11 mouse cellular contexts compared by ENCODE assay signal in the genomic region with DNA sequence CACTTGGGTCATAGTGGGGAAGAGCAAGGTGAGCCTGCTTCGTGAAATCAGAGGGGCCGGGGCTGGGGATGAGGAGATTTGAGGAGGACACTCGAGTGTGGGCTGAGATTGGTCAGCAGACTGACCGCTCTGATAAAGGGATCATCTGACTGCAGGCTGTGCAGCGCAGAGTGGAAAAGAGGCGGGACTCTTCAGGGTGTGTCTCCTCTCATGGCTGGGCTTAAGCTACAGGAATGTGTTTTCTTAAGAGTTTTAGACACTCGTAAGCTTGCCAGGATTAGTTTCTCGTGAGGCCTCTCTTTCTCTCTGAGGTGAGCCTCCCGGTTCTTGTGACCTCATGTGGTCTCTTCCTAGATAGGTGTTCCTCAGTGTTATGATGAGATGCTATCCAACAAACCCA. TPM values are rescaled to one million over a fixed set of nuclear protein-coding genes. Genes with fewer than 3 reads are reported as not detected.
DNase-seq lines count a peak whose midpoint lies in the region; ATAC-seq and TF ChIP-seq lines count a peak whose summit lies in the region.
"Not testable (repeated sequence)": the region's sequence is repeated elsewhere in the genome, so short reads cannot be mapped to it uniquely, and the experiment has no call there.
"Had no signal": no experiment of that assay in that cellular context is flagged by ENCODE, and none has a peak within 500 bp of the region (broad histone marks: within the 10 kb centered on the region; RNA-seq: fewer than 3 reads in every experiment).

No protein-coding gene starts in this region.

- H3K9ac ChIP-seq in embryonic facial prominence, embryonic 14.5 days (ENCODE audit: low read depth, low read length); intestine, embryonic 15.5 days; lung, postnatal 0 days (replicated peaks; ENCODE audit: low read depth); stomach, postnatal 0 days (ENCODE audit: low read length): not testable (repeated sequence)

- H3K4me1 ChIP-seq in embryonic facial prominence, embryonic 14.5 days (ENCODE audit: control insufficient read depth, insufficient read depth, low read length); intestine, embryonic 15.5 days (replicated peaks); lung, postnatal 0 days (ENCODE audit: insufficient read depth, low read depth, low read length); stomach, postnatal 0 days (replicated peaks; ENCODE audit: control insufficient read depth, insufficient read depth): not testable (repeated sequence)

- not testable (repeated sequence) for TF ChIP-seq CTCF in lung, postnatal 0 days (IDR thresholded peaks at IDR 0.05); stomach, postnatal 0 days (IDR thresholded peaks at IDR 0.05; ENCODE audit: low read depth)

- not testable (repeated sequence) for H3K4me2 ChIP-seq in embryonic facial prominence, embryonic 14.5 days (ENCODE audit: low read depth, low read length); intestine, embryonic 15.5 days (replicated peaks); lung, postnatal 0 days (replicated peaks; ENCODE audit: low read depth, low read length); stomach, postnatal 0 days (replicated peaks; ENCODE audit: low read depth)

- H3K27me3 ChIP-seq in embryonic facial prominence, embryonic 14.5 days (replicated peaks; ENCODE audit: control insufficient read depth, insufficient read depth, low read length); intestine, embryonic 15.5 days (replicated peaks); lung, postnatal 0 days (replicated peaks; ENCODE audit: insufficient read depth, low read length); stomach, postnatal 0 days (ENCODE audit: control insufficient read depth, insufficient read depth, low read length): not testable (repeated sequence)

- WGBS in embryonic facial prominence, embryonic 14.5 days = no CpG with 5 or more reads among the region's 9 CpGs
- WGBS in intestine, embryonic 15.5 days = no CpG with 5 or more reads among the region's 9 CpGs
- no CpG with 5 or more reads among the region's 9 CpGs for WGBS in lung, postnatal 0 days
- no CpG with 5 or more reads among the region's 9 CpGs for WGBS in stomach, postnatal 0 days

- DNase-seq in embryonic facial prominence, embryonic 14.5 days (ENCODE audit: low spot score); lung, postnatal 0 days (ENCODE audit: low spot score); stomach, postnatal 0 days (ENCODE audit: low spot score): not testable (repeated sequence)

- not testable (repeated sequence) for TF ChIP-seq EP300 in lung, postnatal 0 days (IDR thresholded peaks at IDR 0.05); stomach, postnatal 0 days (optimal IDR thresholded peaks at IDR 0.05)

- H3K27ac ChIP-seq in embryonic facial prominence, embryonic 14.5 days (replicated peaks; ENCODE audit: low read depth, low read length); intestine, embryonic 15.5 days; lung, postnatal 0 days (ENCODE audit: low read length); stomach, postnatal 0 days (replicated peaks): not testable (repeated sequence)

- H3K36me3 ChIP-seq in embryonic facial prominence, embryonic 14.5 days (ENCODE audit: control insufficient read depth, insufficient read depth, low read length); intestine, embryonic 15.5 days; lung, postnatal 0 days (ENCODE audit: insufficient read depth, low read length); stomach, postnatal 0 days (ENCODE audit: control insufficient read depth, insufficient read depth, low read length): not testable (repeated sequence)

- peak; percentile 68 for ATAC-seq in embryonic facial prominence, embryonic 14.5 days (ENCODE audit: low read depth)
- ATAC-seq in intestine, embryonic 15.5 days = peak; percentile 47; the same call in 1 of the 2 replicates
- peak; percentile 88 for ATAC-seq in lung, postnatal 0 days
- ATAC-seq in stomach, postnatal 0 days (ENCODE audit: low FRiP score, low TSS enrichment) = peak; percentile 67

- not testable (repeated sequence) for H3K9me3 ChIP-seq in embryonic facial prominence, embryonic 14.5 days (ENCODE audit: control insufficient read depth, low read length); intestine, embryonic 15.5 days; lung, postnatal 0 days (ENCODE audit: low read length); stomach, postnatal 0 days (ENCODE audit: control insufficient read depth, low read length)

- H3K4me3 ChIP-seq in embryonic facial prominence, embryonic 14.5 days (ENCODE audit: low read depth, low read length); intestine, embryonic 15.5 days (replicated peaks); lung, postnatal 0 days (ENCODE audit: low read depth, low read length); stomach, postnatal 0 days (ENCODE audit: low read depth, low read length): not testable (repeated sequence)

RNA-seq across cellular contexts. Expression of a gene that starts 21.0 kb away (rescaled TPM):
- 38.6 and 48.4 TPM in 2 replicates for polyA plus RNA-seq in embryonic facial prominence, embryonic 14.5 days (2014; fragmentation: Nextera tagmentation; extraction: Ambion mirVana)
- 22.4 and 24.3 TPM in 2 replicates for polyA plus RNA-seq in intestine, embryonic 15.5 days (2015; fragmentation: Nextera tagmentation; extraction: Ambion mirVana)
- 177 and 227 TPM in 2 replicates for polyA plus RNA-seq in lung, postnatal 0 days (2015; fragmentation: Nextera tagmentation; extraction: Ambion mirVana)
- polyA plus RNA-seq in stomach, postnatal 0 days (2015; fragmentation: Nextera tagmentation; extraction: Ambion mirVana) = 77.5 and 113 TPM in 2 replicates
- polyA plus RNA-seq: activated CD4-positive, CD25-positive, alpha-beta regulatory T cell, adult 4 months; CD4-positive, CD25-positive, alpha-beta regulatory T cell, adult 4 months; G1E; Patski had no signal

RNA-seq across cellular contexts. Expression of a gene that starts 43.2 kb away (rescaled TPM):
- 1.1 and 1.6 TPM in 2 replicates for polyA plus RNA-seq in embryonic facial prominence, embryonic 14.5 days (2014; fragmentation: Nextera tagmentation; extraction: Ambion mirVana)
- 0.84 and 1.4 TPM in 2 replicates for polyA plus RNA-seq in intestine, embryonic 15.5 days (2015; fragmentation: Nextera tagmentation; extraction: Ambion mirVana)
- 0.58 and 0.82 TPM in 2 replicates for polyA plus RNA-seq in lung, postnatal 0 days (2015; fragmentation: Nextera tagmentation; extraction: Ambion mirVana)
- polyA plus RNA-seq in stomach, postnatal 0 days (2015; fragmentation: Nextera tagmentation; extraction: Ambion mirVana) = 0.51 and 1.1 TPM in 2 replicates
- polyA plus RNA-seq: activated CD4-positive, CD25-positive, alpha-beta regulatory T cell, adult 4 months; adrenal gland, adult 2 months; C2C12; CD4-positive, CD25-positive, alpha-beta regulatory T cell, adult 4 months; G1E; Patski had no signal

RNA-seq across cellular contexts. Expression of a gene that starts 45.6 kb away (rescaled TPM):
- 29.2 and 41.3 TPM in 2 replicates for polyA plus RNA-seq in embryonic facial prominence, embryonic 14.5 days (2014; fragmentation: Nextera tagmentation; extraction: Ambion mirVana)
- polyA plus RNA-seq in intestine, embryonic 15.5 days (2015; fragmentation: Nextera tagmentation; extraction: Ambion mirVana) = 47.1 and 59.1 TPM in 2 replicates
- polyA plus RNA-seq in lung, postnatal 0 days (2015; fragmentation: Nextera tagmentation; extraction: Ambion mirVana) = 76.1 and 87.6 TPM in 2 replicates
- 94.4 and 103 TPM in 2 replicates for polyA plus RNA-seq in stomach, postnatal 0 days (2015; fragmentation: Nextera tagmentation; extraction: Ambion mirVana)
- polyA plus RNA-seq: brain, embryonic 14.5 days had no signal

RNA-seq across cellular contexts. Expression of a gene that starts 59.8 kb away (rescaled TPM):
- polyA plus RNA-seq in embryonic facial prominence, embryonic 14.5 days (2014; fragmentation: Nextera tagmentation; extraction: Ambion mirVana) = not detected in 2 replicates
- not detected in 2 replicates for polyA plus RNA-seq in intestine, embryonic 15.5 days (2015; fragmentation: Nextera tagmentation; extraction: Ambion mirVana)
- polyA plus RNA-seq in lung, postnatal 0 days (2015; fragmentation: Nextera tagmentation; extraction: Ambion mirVana) = not detected in 2 replicates
- not detected in 2 replicates for polyA plus RNA-seq in stomach, postnatal 0 days (2015; fragmentation: Nextera tagmentation; extraction: Ambion mirVana)
- polyA plus RNA-seq: activated CD4-positive, CD25-positive, alpha-beta regulatory T cell, adult 4 months; adrenal gland, adult 2 months; brain, embryonic 14.5 days; C2C12; CD4-positive, CD25-positive, alpha-beta regulatory T cell, adult 4 months; G1E; Patski had no signal
